Mouse (Mus musculus) bone marrow macrophage, adult 2 months (primary cell): ENCODE data around the gene Sema4d.

Experiments used
- CTCF ChIP-seq: IDR thresholded peaks from 2 replicates; pipeline ENCODE4 v1.5.1; 2012; ENCODE audit warnings: low read depth, mild to moderate bottlenecking, low read length, moderate library complexity
- POLR2A ChIP-seq: IDR thresholded peaks from 2 replicates; pipeline ENCODE4 v1.6.1; 2012; ENCODE audit warnings: mild to moderate bottlenecking, low read depth, low read length, borderline replicate concordance

GRCm38 (mm10) chr13:51818944-51819326, 25.4 kb upstream of the Sema4d start:
- TF ChIP-seq CTCF (no peak), POLR2A (no peak)
